Mouse (Mus musculus) cerebral cortex, adult 2 months (tissue): ENCODE results near the gene Ndufa12.

Experiments used
- WGBS: fragments of 180-500 bp; shearing (Covaris S2); methylation state at CpG from one replicate; pipeline ENCODE4 v1.1.7; 2018; 5-methylcytosine and 5-hydroxymethylcytosine counted together

The Ndufa12 gene

GRCm38 (mm10) chr10:94198482-94199405, at the start of gene Ndufa12:
TSS of gene Ndufa12 (plus strand) at chr10:94198720.
- WGBS: under 1% methylated on average over 46 of the region's 46 CpGs

GRCm38 (mm10) chr10:94151488-94151887, 47.0 kb upstream of the Ndufa12 start:
- WGBS: 77% methylated on average over 4 of the region's 4 CpGs

- 91% methylated on average over 6 of the region's 6 CpGs for WGBS
Measured at GRCm38 (mm10) chr10:94158962-94159361, 39.6 kb upstream of the Ndufa12 start.

DNA sequence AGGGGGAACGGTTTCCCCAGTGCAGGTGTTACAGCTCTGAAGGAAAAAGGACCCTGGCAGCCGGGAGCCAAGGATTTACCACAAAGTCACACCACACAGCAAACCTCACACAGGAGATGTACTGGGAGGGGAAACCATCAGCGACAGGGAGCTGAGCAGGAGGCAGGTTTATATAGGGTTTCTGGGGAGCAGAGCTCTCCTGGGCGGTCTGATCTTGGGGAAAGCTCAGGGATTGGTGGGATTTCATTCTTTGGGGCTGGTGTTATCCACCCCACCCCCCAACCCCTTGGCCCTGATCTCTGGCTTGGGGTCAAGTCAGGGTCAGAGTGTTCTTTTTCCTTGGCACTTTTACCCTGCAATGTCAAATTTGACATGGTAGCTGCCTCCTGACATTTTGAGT, 39.1 kb upstream of the Ndufa12 start:
- WGBS: 96% methylated on average over 4 of the region's 4 CpGs

- 94% methylated on average over 5 of the region's 5 CpGs for WGBS
Measured at GRCm38 (mm10) chr10:94161051-94161765, 37.3 kb upstream of the Ndufa12 start.

DNA sequence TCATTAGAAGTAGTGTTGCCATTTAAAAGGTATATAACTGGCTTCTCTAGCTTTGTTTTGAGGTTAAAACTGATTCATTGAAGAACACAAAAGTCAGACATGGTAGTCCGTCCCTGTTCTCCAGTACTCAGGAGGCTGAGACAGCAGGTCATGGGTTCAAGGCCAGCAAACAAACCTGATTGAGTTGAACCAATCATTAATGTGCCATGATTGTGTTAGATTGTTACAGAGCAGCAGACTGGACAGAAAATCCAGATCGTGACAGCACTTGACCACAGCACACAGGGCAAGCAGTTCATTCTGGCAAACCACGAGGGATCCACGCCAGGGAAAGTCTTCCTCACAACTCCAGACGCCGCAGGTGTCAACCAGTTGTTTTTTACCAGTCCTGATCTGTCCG, 36.5 kb upstream of the Ndufa12 start:
- 95% methylated on average over 7 of the region's 7 CpGs for WGBS

GRCm38 (mm10) chr10:94164104-94164845, 34.2 kb upstream of the Ndufa12 start:
- 90% methylated on average over 5 of the region's 5 CpGs for WGBS

GRCm38 (mm10) chr10:94165426-94165825, 33.1 kb upstream of the Ndufa12 start:
- WGBS: 94% methylated on average over 16 of the region's 16 CpGs

- WGBS: 73% methylated on average over 11 of the region's 11 CpGs
Measured at GRCm38 (mm10) chr10:94167051-94167750, 31.3 kb upstream of the Ndufa12 start.

GRCm38 (mm10) chr10:94171440-94172130, 26.9 kb upstream of the Ndufa12 start:
- 68% methylated on average over 12 of the region's 12 CpGs for WGBS

DNA sequence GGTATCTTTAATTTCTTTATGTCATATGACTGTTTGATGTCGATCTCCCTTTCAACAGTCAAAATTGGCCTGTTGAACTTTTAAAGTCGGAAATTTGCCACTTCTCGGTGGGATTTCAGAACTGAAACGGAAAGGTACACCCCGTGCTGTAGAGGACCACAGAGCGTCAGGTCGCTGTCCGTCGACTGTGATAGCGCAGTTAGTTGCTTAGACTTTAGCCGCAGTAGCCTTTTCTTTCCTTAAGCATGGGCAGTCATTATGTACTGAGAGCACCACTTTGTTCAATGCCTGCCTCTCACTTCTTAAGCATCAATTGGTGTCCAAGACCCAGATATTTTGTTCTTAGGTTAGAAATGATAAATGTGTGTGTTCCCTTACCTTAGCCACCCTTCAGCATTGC, 26.4 kb upstream of the Ndufa12 start:
- 74% methylated on average over 11 of the region's 11 CpGs for WGBS

DNA sequence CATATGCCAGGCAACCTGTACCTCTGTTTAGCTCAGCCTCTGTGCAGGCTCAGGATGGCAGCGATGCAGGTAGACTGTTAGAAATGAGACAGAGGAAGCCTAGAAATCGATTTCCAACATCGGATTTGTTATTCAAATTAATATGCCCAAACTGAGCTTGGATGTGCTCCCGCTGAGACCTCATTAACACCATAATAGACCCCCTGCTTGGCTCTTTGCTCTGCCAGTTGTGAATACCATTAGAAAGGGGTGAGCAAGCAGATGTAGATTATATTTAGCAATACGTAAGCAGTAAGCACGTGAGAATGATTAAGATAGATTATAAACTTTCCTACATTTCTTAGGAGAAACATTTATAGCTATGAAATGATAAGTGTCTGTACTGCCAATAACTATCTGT, 25.8 kb upstream of the Ndufa12 start:
- WGBS: 57% methylated on average over 6 of the region's 6 CpGs

DNA sequence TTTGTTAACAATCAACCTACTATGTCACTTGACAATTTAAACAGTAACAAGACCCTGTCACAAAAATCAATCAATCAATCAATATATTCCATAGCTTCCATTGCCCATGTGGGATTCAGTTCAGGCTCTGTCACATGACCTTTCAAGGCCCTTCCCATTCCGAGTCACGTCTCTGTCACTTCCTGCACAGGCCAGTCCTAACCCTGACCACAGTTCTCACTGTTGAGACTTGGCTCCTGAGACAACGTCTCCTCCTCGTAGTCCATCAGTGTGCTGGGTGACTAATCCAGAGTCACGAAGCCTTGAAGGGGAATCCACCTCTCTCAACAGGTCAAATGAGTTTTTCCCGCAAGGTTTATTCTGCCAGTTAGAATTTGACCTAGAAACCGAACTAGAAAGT, 23.9 kb upstream of the Ndufa12 start:
- WGBS: 78% methylated on average over 7 of the region's 7 CpGs

GRCm38 (mm10) chr10:94183199-94183598, 15.3 kb upstream of the Ndufa12 start:
- 69% methylated on average over 4 of the region's 4 CpGs for WGBS

DNA sequence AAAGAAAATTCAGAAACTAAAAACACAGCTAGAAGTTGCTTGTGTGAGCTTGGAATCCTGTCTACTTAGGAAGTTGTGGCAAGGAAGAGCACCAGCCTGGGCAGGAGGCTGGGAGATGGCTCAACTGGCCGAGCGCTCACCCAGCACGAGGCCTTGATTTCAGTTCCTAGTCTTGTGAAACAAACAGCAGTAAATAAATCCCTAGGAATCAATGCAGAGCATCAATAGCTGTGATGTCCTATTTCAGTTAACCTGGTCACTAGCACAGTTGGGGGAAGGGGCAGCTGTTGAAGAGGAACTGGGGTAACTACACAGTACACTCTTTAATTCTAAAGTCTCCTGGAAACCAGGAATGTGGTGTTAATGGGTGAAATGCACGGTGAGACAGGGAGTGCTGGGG, 6.5 kb downstream of the Ndufa12 start:
- WGBS: 93% methylated on average over 4 of the region's 4 CpGs

DNA sequence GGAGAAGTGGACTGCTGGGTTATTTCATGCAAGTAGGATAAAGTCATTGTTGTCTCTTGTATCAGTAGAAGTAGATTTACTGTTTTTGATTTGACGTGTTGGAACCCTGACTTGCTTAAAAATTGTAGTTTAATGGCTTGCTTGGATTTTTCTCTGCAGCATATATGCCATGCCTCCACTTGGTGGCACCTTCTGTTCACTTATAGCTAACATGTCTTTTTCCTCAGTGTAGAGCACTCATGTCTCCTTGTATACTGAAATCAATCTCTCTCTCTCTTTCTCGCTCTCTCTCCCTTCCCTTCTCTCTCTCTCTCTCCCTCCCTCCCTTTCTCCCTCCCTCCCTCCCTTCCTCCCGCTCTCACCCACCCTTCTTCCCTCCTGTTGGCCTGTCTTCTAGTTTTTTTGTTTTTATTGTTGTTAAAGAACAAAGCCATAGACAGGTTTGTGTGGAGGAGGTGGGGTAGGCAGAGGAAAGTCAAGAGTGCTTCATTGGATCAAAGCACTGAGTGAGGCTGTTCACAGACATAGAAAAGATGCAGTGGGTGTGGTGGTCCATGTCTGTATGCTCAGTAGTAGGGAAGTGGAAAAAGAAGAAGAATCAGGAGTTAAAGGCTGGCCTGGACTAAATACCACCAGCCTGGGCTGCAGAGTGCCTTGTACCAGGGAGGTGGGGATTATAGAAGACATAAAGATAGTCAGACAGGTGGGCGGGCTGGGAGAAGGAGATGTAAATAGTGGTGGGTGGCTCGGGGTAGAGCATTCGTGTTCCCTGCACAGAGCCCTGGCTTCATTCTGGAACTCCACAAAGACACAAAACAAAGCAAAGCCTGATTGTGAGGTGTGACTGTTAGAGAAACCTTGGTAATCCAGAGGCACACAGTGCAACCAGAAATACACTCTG, 12.4 kb downstream of the Ndufa12 start:
- WGBS: 35% methylated on average over 6 of the region's 6 CpGs

GRCm38 (mm10) chr10:94211725-94212124, 13.2 kb downstream of the Ndufa12 start:
- 41% methylated on average over 2 of the region's 2 CpGs for WGBS

- 83% methylated on average over 6 of the region's 6 CpGs for WGBS
Measured at GRCm38 (mm10) chr10:94225026-94225750, 26.7 kb downstream of the Ndufa12 start.
